Mouse (Mus musculus) erythroblast, embryonic 14.5 days (primary cell): ENCODE results near the gene Scrn1.

Experiments
- GATA1 ChIP-seq: IDR thresholded peaks from 2 replicates; pipeline ENCODE4 v1.6.1; 2012; ENCODE audit warnings: low read length, inconsistent platforms, mixed read lengths
- TAL1 ChIP-seq: IDR thresholded peaks from 3 replicates; pipeline ENCODE4 v1.6.1; 2012; ENCODE audit warnings: low read length, inconsistent platforms, mixed read lengths

- TF ChIP-seq GATA1: no peak
- TF ChIP-seq TAL1: no peak
These were observed 36.6 kb upstream of the Scrn1 start for GRCm38 (mm10) chr6:54602891-54603290.
